Comparison of ENCODE assay signal across 8 mouse cellular contexts in the genomic region with DNA sequence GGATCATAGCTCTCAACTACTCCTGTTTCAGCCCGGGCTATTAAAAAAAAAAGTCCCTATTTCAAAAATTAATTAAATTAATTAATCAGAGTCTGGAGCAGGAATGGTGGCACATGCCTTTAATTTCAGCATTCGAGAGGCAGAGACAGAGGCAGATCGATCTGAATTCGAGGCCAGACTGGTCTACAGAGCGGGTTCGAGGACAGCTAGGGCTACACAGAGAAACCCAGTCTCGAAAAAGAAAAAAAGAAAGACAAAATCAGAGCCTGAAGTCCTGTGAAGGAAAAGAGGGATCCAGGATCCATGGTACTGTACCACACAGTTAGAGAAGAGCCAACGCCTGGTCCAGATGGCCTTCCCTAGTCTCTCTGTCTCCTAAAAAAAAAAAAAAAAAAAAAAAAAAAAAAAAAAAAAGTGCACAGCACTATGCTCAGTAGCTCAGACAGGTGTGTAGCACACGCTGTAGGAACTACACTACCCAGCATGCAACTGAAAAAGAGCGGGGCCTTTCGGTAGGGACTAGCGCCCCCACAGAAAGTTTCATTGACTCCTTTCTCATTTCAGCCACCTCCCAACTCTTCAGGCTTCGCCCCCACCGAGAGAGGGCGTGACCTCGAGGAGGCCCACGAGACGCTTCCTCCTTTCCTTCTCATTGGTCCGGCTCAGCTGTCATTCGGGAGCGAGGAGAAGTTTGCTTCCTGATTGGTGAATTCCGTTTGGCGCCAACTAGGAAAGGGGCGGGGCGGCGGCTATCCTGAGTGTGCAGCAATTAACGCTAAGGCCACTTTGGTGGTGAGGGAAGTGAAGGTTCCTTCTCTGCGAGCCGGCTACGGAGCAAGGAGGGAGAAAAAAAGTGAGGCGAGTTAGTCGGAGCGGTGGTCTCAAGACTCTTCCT. TPM values are rescaled to one million over a fixed set of nuclear protein-coding genes. Genes with fewer than 3 reads are reported as not detected.
A peak's percentile ranks its signal among the peaks of the same experiment; 100 is the strongest.
DNase-seq lines count a peak whose midpoint lies in the region; ATAC-seq and TF ChIP-seq lines count a peak whose summit lies in the region.

A gene (plus strand): TSS at position 783 of the 895 bp plus-strand sequence.

- WGBS in hindbrain, embryonic 13.5 days: 7% methylated on average over 33 of the region's 33 CpGs

- H3K27ac ChIP-seq in hindbrain, embryonic 13.5 days: peak within 1 kb of the TSS; percentile 83

- H3K9me3 ChIP-seq in hindbrain, embryonic 13.5 days: no peaks in the 10 kb centered on the region

- DNase-seq in Patski (ENCODE audit: low read depth, low spot score): peak; percentile 91
- peak; percentile 98 to 99 for DNase-seq in cerebellum, postnatal 14 days
- DNase-seq in frontal cortex, postnatal 14 days (ENCODE audit: low spot score in 2 of 2): peak; percentile 96 to 97
- peak; percentile 87 to 89 for DNase-seq in layer of hippocampus, postnatal 25 days (ENCODE audit: extremely low spot score in 1 of 2, low spot score in 1 of 2)
- peak; percentile 99 for DNase-seq in lung, postnatal 25 days (ENCODE audit: low spot score)
- DNase-seq in retina, embryonic 14.5 days (ENCODE audit: low spot score): peak; percentile 98
- DNase-seq in thymus, postnatal 4 days: peak; percentile 96

- peaks cover 19% of the 10 kb centered on the region for H3K4me1 ChIP-seq in hindbrain, embryonic 13.5 days (replicated peaks)

- peak within 1 kb of the TSS; percentile 93 for H3K9ac ChIP-seq in hindbrain, embryonic 13.5 days

- peak; percentile 72 for TF ChIP-seq CTCF in Patski (IDR thresholded peaks at IDR 0.05)

- H3K27me3 ChIP-seq in Patski: no peaks in the 10 kb centered on the region
- H3K27me3 ChIP-seq in hindbrain, embryonic 13.5 days: no peaks in the 10 kb centered on the region

- peak within 1 kb of the TSS; percentile 93 for H3K4me3 ChIP-seq in hindbrain, embryonic 13.5 days

- POLR2A ChIA-PET in Patski (lab: Charles Lee): no interaction called here

- peaks cover 15% of the 10 kb centered on the region for H3K36me3 ChIP-seq in hindbrain, embryonic 13.5 days

- H3K4me2 ChIP-seq in hindbrain, embryonic 13.5 days: peak within 1 kb of the TSS; percentile 89

- in situ Hi-C loops in Patski (cut with MboI; ENCODE audit: low pct_unique_long_range_greater_than_20kb): no loop called here

- CTCF ChIA-PET in Patski (lab: Charles Lee): interaction anchor here (1.2 to 1.3 kb wide), 2 partner anchors 13 to 14 kb away, joined by 3 read pairs; no protein-coding TSS in a partner anchor

- peak; percentile 97 for ATAC-seq in Patski
- ATAC-seq in hindbrain, embryonic 13.5 days (ENCODE audit: low FRiP score): peak; percentile 94

RNA-seq across cellular contexts. Expression of the gene that starts here (rescaled TPM):
- 16.3 TPM for polyA plus RNA-seq in Patski (2021)
- polyA plus RNA-seq in hindbrain, embryonic 13.5 days (2015; fragmentation: Nextera tagmentation; extraction: Ambion mirVana): 18.0 and 18.5 TPM in 2 replicates
- total RNA-seq in layer of hippocampus, postnatal 25 days (2021): 1 to 10 TPM; 4.3 to 5.6 TPM

Comparison
In these comparisons a context has a peak if more than half of its experiments do, and no peak if none do; other contexts are left out.
1. Peak in every context shown above with its lines: DNase-seq, ATAC-seq, H3K4me3 ChIP-seq and H3K27ac ChIP-seq.